Mouse (Mus musculus) splenic B cell, adult 2 months (primary cell): ENCODE data around the gene Gprc5a.

ENCODE experiments used
- DNase-seq: peaks from one replicate; pipeline ENCODE4 v3.0.0-alpha.2; 2011; ENCODE audit warnings: low read depth, low spot score
- H3K27me3 ChIP-seq: 2 replicates; pipeline ENCODE4 v1.6.1; 2012; ENCODE audit warnings: mild to moderate bottlenecking, low read length, moderate library complexity, mixed read lengths; ENCODE audit not compliant: control insufficient read depth, poor library complexity, insufficient read depth, severe bottlenecking
- H3K36me3 ChIP-seq: 2 replicates; pipeline ENCODE4 v1.6.1; 2012; ENCODE audit warnings: mild to moderate bottlenecking, low read length, moderate library complexity, mixed read lengths; ENCODE audit not compliant: control insufficient read depth, poor library complexity, insufficient read depth, severe bottlenecking

Gene Gprc5a

DNA sequence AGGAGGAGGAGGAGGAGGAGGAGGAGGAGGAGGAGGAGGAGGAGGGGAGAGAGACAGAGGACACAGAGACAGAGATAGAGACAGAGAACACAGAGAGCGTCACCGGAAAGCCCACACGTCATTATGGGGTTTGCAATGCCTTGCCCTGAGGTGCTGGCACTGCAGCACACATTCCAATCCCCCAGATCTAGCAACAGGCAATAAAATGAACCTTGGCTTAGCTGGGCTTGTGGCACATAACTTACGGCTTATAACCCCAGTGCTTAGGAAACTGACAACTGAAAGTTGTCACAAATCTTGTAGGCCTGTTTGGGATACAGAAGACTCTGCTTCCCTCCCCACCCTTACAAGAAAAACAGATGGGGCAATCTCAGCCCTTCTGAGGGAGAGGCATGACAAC is 25.2 kb downstream of the Gprc5a start:
- Histone ChIP-seq H3K36me3 (no peaks in the 10 kb centered on the region), H3K27me3 (no peaks in the 10 kb centered on the region)
- no peak for DNase-seq

- Histone ChIP-seq H3K36me3 (no peaks in the 10 kb centered on the region), H3K27me3 (no peaks in the 10 kb centered on the region)
- DNase-seq, result no peak
Observed at GRCm38 (mm10) chr6:135092798-135093470, 27.5 kb downstream of the Gprc5a start.

GRCm38 (mm10) chr6:135100787-135101472 is 35.5 kb downstream of the Gprc5a start:
- DNase-seq, result no peak
- Histone ChIP-seq H3K36me3 (no peaks in the 10 kb centered on the region), H3K27me3 (no peaks in the 10 kb centered on the region)

- DNase-seq, result no peak
- H3K27me3 ChIP-seq, result no peaks in the 10 kb centered on the region
- no peaks in the 10 kb centered on the region for H3K36me3 ChIP-seq
Observed at GRCm38 (mm10) chr6:135102736-135103303, 37.4 kb downstream of the Gprc5a start.

- no peak for DNase-seq
- Histone ChIP-seq H3K36me3 (no peaks in the 10 kb centered on the region), H3K27me3 (no peaks in the 10 kb centered on the region)
Observed at GRCm38 (mm10) chr6:135107014-135107413, 41.6 kb downstream of the Gprc5a start.

DNA sequence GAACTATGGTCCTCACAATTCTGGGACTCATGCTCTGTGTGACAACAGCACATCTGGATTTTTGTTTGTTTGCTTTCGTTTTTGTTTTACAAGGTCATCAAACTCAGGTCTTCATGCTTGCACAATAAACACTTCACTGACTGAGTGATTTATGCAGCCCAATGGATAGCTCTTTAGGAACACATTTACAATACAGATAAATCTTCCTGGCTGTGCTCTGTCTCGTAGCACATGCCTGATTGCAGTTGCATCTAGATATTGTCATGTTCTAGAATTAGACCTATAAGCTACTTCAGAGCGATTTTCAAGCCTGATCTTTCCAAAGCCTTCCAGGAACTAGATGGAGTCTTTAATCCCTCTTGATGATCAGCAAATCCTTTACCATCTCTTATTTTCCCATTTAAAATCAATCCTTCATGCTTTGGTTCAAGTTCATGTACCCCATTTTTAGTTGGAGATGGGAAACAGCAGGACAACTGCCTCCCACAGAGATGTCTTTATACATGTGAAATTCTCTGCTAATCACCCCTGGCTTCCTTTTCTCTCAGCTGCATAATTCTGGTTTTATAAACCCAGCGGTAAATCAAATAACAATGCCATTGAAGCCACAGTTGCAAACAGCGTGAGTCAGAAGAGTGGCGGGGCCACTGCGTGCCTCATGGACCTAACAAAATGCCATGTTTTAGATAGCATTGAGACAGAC is 47.1 kb downstream of the Gprc5a start:
- no peaks in the 10 kb centered on the region for H3K27me3 ChIP-seq
- no peak for DNase-seq
- no peaks in the 10 kb centered on the region for H3K36me3 ChIP-seq

DNA sequence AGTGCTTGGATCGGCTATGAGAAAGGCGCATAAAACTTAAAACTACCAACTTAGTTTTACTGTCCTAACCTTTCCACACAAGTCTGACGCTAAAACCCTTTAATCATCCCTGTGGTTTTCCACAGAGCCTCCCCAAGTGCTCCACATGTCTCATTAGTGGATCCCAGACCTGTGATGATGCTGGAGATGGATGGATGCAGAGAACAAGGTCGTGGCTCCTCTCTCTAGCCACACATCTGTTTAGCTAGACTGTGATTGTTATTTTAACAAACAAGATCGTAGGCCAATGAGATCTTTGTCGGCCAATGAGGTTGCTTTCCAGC is 47.6 kb downstream of the Gprc5a start:
- Histone ChIP-seq H3K27me3 (no peaks in the 10 kb centered on the region), H3K36me3 (no peaks in the 10 kb centered on the region)
- DNase-seq, result no peak

GRCm38 (mm10) chr6:135116479-135116878 is 51.0 kb downstream of the Gprc5a start:
- Histone ChIP-seq H3K27me3 (no peaks in the 10 kb centered on the region), H3K36me3 (no peaks in the 10 kb centered on the region)
- DNase-seq, result no peak

GRCm38 (mm10) chr6:135118183-135118582 is 52.7 kb downstream of the Gprc5a start, which contains the start of gene Gprc5d:
Gene Gprc5d, minus strand, starts transcription at chr6:135118283.
- DNase-seq, result no peak
- H3K27me3 ChIP-seq, result no peaks in the 10 kb centered on the region
- H3K36me3 ChIP-seq, result no peaks in the 10 kb centered on the region

- no peak for DNase-seq
- Histone ChIP-seq H3K36me3 (no peaks in the 10 kb centered on the region), H3K27me3 (no peaks in the 10 kb centered on the region)
Observed at GRCm38 (mm10) chr6:135124755-135125380, 59.4 kb downstream of the Gprc5a start.

DNA sequence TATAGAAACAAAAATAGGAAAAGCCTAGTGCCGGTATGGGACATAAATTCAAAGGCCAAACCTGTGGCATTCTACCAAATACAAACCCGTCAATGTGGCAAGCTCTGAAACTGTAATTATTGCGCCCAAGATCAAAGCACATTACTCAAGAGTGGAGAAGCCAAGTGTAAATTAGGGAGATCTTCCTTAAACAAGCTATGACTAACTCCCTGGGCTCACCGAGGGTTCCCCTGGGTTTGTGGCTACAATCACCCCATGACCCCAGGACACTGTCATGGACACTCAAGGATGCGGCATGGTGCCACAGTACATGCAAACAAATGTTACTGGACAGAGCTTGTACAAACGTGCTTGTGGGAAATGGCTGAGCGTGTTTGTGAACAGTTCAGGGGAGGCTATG is 67.6 kb downstream of the Gprc5a start:
- Histone ChIP-seq H3K27me3 (no peaks in the 10 kb centered on the region), H3K36me3 (no peaks in the 10 kb centered on the region)
- DNase-seq, result no peak

GRCm38 (mm10) chr6:135133486-135133885 is 68.0 kb downstream of the Gprc5a start:
- Histone ChIP-seq H3K27me3 (no peaks in the 10 kb centered on the region), H3K36me3 (no peaks in the 10 kb centered on the region)
- DNase-seq, result no peak
